Mouse (Mus musculus) left cerebral cortex, adult 11 months (tissue): Measurements from ENCODE around the gene Ssmem1.
A peak's percentile ranks its signal among the peaks of the same experiment; 100 is the strongest.

Experiments
- DNase-seq: peaks from one replicate; pipeline ENCODE4 v3.0.0; 2022; ENCODE audit warnings: low spot score

Gene Ssmem1

GRCm38 (mm10) chr6:30509265-30510239, at the start of gene Ssmem1, which contains the start of gene Tmem209:
Gene Ssmem1, plus strand, starts transcription at chr6:30509849.
Gene Tmem209, minus strand, starts transcription at chr6:30509783.
- DNase-seq = peak; percentile 98

GRCm38 (mm10) chr6:30460750-30461446, 48.8 kb upstream of the Ssmem1 start:
- peak; percentile 80 for DNase-seq

GRCm38 (mm10) chr6:30461755-30462344, 47.8 kb upstream of the Ssmem1 start:
- no peak for DNase-seq

GRCm38 (mm10) chr6:30462822-30463221, 46.8 kb upstream of the Ssmem1 start:
- no peak for DNase-seq

GRCm38 (mm10) chr6:30465586-30465985, 44.1 kb upstream of the Ssmem1 start:
- DNase-seq = no peak

GRCm38 (mm10) chr6:30468058-30468457, 41.6 kb upstream of the Ssmem1 start:
- DNase-seq = no peak

GRCm38 (mm10) chr6:30468684-30469083, 41.0 kb upstream of the Ssmem1 start:
- DNase-seq = no peak

- DNase-seq = no peak
Observed at GRCm38 (mm10) chr6:30469370-30469769, 40.3 kb upstream of the Ssmem1 start.

- no peak for DNase-seq
Observed at GRCm38 (mm10) chr6:30471706-30472105, 37.9 kb upstream of the Ssmem1 start.

- DNase-seq = no peak
Observed at GRCm38 (mm10) chr6:30476025-30476765, 33.5 kb upstream of the Ssmem1 start.

- no peak for DNase-seq
Observed at GRCm38 (mm10) chr6:30477210-30477714, 32.4 kb upstream of the Ssmem1 start.

GRCm38 (mm10) chr6:30477784-30478183, 31.9 kb upstream of the Ssmem1 start:
- DNase-seq = no peak

- DNase-seq = no peak
Observed at GRCm38 (mm10) chr6:30479418-30479817, 30.2 kb upstream of the Ssmem1 start.

GRCm38 (mm10) chr6:30482908-30483307, 26.7 kb upstream of the Ssmem1 start:
- no peak for DNase-seq

GRCm38 (mm10) chr6:30486504-30486903, 23.1 kb upstream of the Ssmem1 start:
- no peak for DNase-seq

- no peak for DNase-seq
Observed at GRCm38 (mm10) chr6:30499049-30499448, 10.6 kb upstream of the Ssmem1 start.

- no peak for DNase-seq
Observed at GRCm38 (mm10) chr6:30508824-30509223, 825 bp upstream of the Ssmem1 start.

GRCm38 (mm10) chr6:30510291-30510690, 642 bp downstream of the Ssmem1 start:
- no peak for DNase-seq

GRCm38 (mm10) chr6:30514242-30514641, 4.6 kb downstream of the Ssmem1 start:
- DNase-seq = no peak

- no peak for DNase-seq
Observed at GRCm38 (mm10) chr6:30520400-30520799, 10.8 kb downstream of the Ssmem1 start.

GRCm38 (mm10) chr6:30525456-30526332, 16.0 kb downstream of the Ssmem1 start:
- no peak for DNase-seq
